Mouse (Mus musculus) ZHBTc4 (cell line): Measurements from ENCODE around the gene Coro7.

Experiments
- DNase-seq: peaks from one replicate; pipeline ENCODE4 v3.0.0-alpha.2; 2011; ENCODE audit warnings: low read depth, low spot score

The Coro7 gene

GRCm38 (mm10) chr16:4648416-4649023 lies 31.1 kb downstream of the Coro7 start:
- peak; percentile 75 for DNase-seq

GRCm38 (mm10) chr16:4647651-4648141 lies 31.9 kb downstream of the Coro7 start:
- DNase-seq, result no peak

- no peak for DNase-seq
Measured at GRCm38 (mm10) chr16:4646831-4647230, 32.7 kb downstream of the Coro7 start.

- DNase-seq, result no peak
Measured at GRCm38 (mm10) chr16:4645867-4646266, 33.7 kb downstream of the Coro7 start.

- no peak for DNase-seq
Measured at GRCm38 (mm10) chr16:4643670-4644419, 35.7 kb downstream of the Coro7 start.

GRCm38 (mm10) chr16:4642937-4643336 lies 36.6 kb downstream of the Coro7 start:
- no peak for DNase-seq

GRCm38 (mm10) chr16:4642190-4642589 lies 37.4 kb downstream of the Coro7 start:
- peak; percentile 65 for DNase-seq

- DNase-seq, result no peak
Measured at GRCm38 (mm10) chr16:4641119-4641838, 38.3 kb downstream of the Coro7 start.

GRCm38 (mm10) chr16:4640267-4641005 lies 39.1 kb downstream of the Coro7 start:
- no peak for DNase-seq

GRCm38 (mm10) chr16:4639831-4640237 lies 39.7 kb downstream of the Coro7 start, which contains the start of the genes Vasn and Dnaja3:
TSS of gene Vasn (plus strand) at chr16:4639941.
TSS of gene Dnaja3 (plus strand) at chr16:4639989.
- peak; percentile 95 for DNase-seq

GRCm38 (mm10) chr16:4638891-4639390 lies 40.6 kb downstream of the Coro7 start:
- no peak for DNase-seq

- no peak for DNase-seq
Measured at GRCm38 (mm10) chr16:4635760-4636159, 43.8 kb downstream of the Coro7 start.

- no peak for DNase-seq
Measured at GRCm38 (mm10) chr16:4634681-4635080, 44.9 kb downstream of the Coro7 start.

GRCm38 (mm10) chr16:4633661-4634060 lies 45.9 kb downstream of the Coro7 start:
- no peak for DNase-seq

- DNase-seq, result peak; percentile 67
Measured at GRCm38 (mm10) chr16:4632050-4632449, 47.5 kb downstream of the Coro7 start.

GRCm38 (mm10) chr16:4629950-4630349 lies 49.6 kb downstream of the Coro7 start:
- peak; percentile 85 for DNase-seq

GRCm38 (mm10) chr16:4628898-4629419 lies 50.6 kb downstream of the Coro7 start:
- DNase-seq, result peak; percentile 78

GRCm38 (mm10) chr16:4627105-4627504 lies 52.5 kb downstream of the Coro7 start:
- DNase-seq, result peak; percentile 23

GRCm38 (mm10) chr16:4624481-4625110 lies 55.0 kb downstream of the Coro7 start, which contains the start of gene Pam16:
TSS of gene Pam16 (minus strand) at chr16:4624988.
- peak; percentile 97 for DNase-seq

- peak; percentile 56 for DNase-seq
Measured at GRCm38 (mm10) chr16:4624074-4624473, 55.5 kb downstream of the Coro7 start.
